Mouse (Mus musculus) MEL (cell line): ENCODE data around the gene Olfr1347. TPM values are rescaled to one million over a fixed set of nuclear protein-coding genes. Genes with fewer than 3 reads are reported as not detected.

Experiments
- DNase-seq: peaks from one replicate; pipeline ENCODE4 v3.0.0; 2011; ENCODE audit warnings: low read depth, low spot score
- H3K27ac ChIP-seq: 2 replicates; pipeline ENCODE4 v1.5.1; 2012; ENCODE audit warnings: low read depth, mild to moderate bottlenecking, control low read depth, low read length, moderate library complexity; ENCODE audit not compliant: control insufficient read depth
- H3K27me3 ChIP-seq, 2 experiments: fragments of 150-350 bp in 1 of 2; sonication (generic) in 1 of 2; 2 replicates each; pipeline ENCODE4 v1.6.1; 2012; ENCODE audit warnings: low read length in 2 of 2, mild to moderate bottlenecking in 2 of 2, improper control_type of control experiment in 1 of 2, moderate library complexity in 1 of 2; ENCODE audit not compliant: insufficient read depth in 2 of 2, control insufficient read depth in 1 of 2
- H3K36me3 ChIP-seq, 2 experiments: 2 replicates each; pipeline ENCODE4 v1.6.1; 2012 to 2014; ENCODE audit warnings: low read length in 2 of 2, improper control_type of control experiment in 1 of 2, inconsistent platforms in 1 of 2, mild to moderate bottlenecking in 1 of 2; ENCODE audit not compliant: insufficient read depth in 2 of 2, control insufficient read depth in 1 of 2
- H3K4me1 ChIP-seq, 2 experiments: fragments of 150-350 bp in 1 of 2; sonication (generic) in 1 of 2; 2 replicates each; pipeline ENCODE4 v1.6.1; 2012; ENCODE audit warnings: low read length in 2 of 2, improper control_type of control experiment in 1 of 2, mild to moderate bottlenecking in 1 of 2; ENCODE audit not compliant: insufficient read depth in 2 of 2, control insufficient read depth in 1 of 2
- H3K4me3 ChIP-seq, 2 experiments: fragments of 150-350 bp in 1 of 2; sonication (generic) in 1 of 2; 2 replicates each; pipeline ENCODE4 v1.5.1; 2012; ENCODE audit warnings: low read depth in 2 of 2, low read length in 2 of 2, mild to moderate bottlenecking in 2 of 2, moderate library complexity in 2 of 2, control low read depth in 1 of 2, improper control_type of control experiment in 1 of 2; ENCODE audit not compliant: control insufficient read depth in 1 of 2, insufficient read depth in 1 of 2
- H3K79me2 ChIP-seq: 2 replicates; pipeline ENCODE4 v1.6.1; 2012; ENCODE audit warnings: mild to moderate bottlenecking, low read length, moderate library complexity; ENCODE audit not compliant: control insufficient read depth, poor library complexity, insufficient read depth
- H3K9ac ChIP-seq: 2 replicates; pipeline ENCODE4 v1.6.1; 2012; ENCODE audit warnings: low read depth, mild to moderate bottlenecking, control low read depth, low read length, moderate library complexity; ENCODE audit not compliant: control insufficient read depth, poor library complexity, severe bottlenecking
- H3K9me3 ChIP-seq: fragments of 150-350 bp; sonication (generic); replicated peaks from 2 replicates; pipeline ENCODE4 v1.6.1; 2012; ENCODE audit warnings: mild to moderate bottlenecking, low read length, improper control_type of control experiment, moderate library complexity; ENCODE audit not compliant: insufficient read depth
- CHD1 ChIP-seq: IDR thresholded peaks from 2 replicates; pipeline ENCODE4 v1.6.1; 2012; ENCODE audit warnings: low read depth, mild to moderate bottlenecking, inconsistent platforms, low read length, improper control_type of control experiment
- CTCF ChIP-seq, 3 experiments: IDR thresholded peaks in 2 of 3; conservative IDR thresholded peaks in 1 of 3; 2 replicates each; pipeline ENCODE4 v1.5.1; 2011 to 2012; ENCODE audit warnings: low read length in 3 of 3, low read depth in 2 of 3, mild to moderate bottlenecking in 2 of 3, improper control_type of control experiment in 1 of 3, inconsistent platforms in 1 of 3, mixed read lengths in 1 of 3, moderate library complexity in 1 of 3; ENCODE audit not compliant: control insufficient read depth in 1 of 3, insufficient read depth in 1 of 3, poor library complexity in 1 of 3, severe bottlenecking in 1 of 3
- E2F4 ChIP-seq: IDR thresholded peaks from 2 replicates; pipeline ENCODE4 v1.6.1; 2011; ENCODE audit warnings: low read depth, low read length, improper control_type of control experiment, borderline replicate concordance
- ELF1 ChIP-seq: IDR thresholded peaks from 2 replicates; pipeline ENCODE4 v1.6.1; 2014; ENCODE audit warnings: low read depth, mild to moderate bottlenecking, inconsistent platforms, low read length, improper control_type of control experiment, moderate library complexity
- EP300 ChIP-seq, 2 experiments: IDR thresholded peaks; 2 replicates each; pipeline ENCODE4 v1.6.1; 2011; ENCODE audit warnings: improper control_type of control experiment in 2 of 2, low read length in 2 of 2, low read depth in 1 of 2, mild to moderate bottlenecking in 1 of 2
- GATA1 ChIP-seq: IDR thresholded peaks from 2 replicates; pipeline ENCODE4 v1.6.1; 2011; ENCODE audit warnings: low read depth, low read length, improper control_type of control experiment
- KAT2A ChIP-seq: conservative IDR thresholded peaks from 2 replicates; pipeline ENCODE4 v1.6.1; 2012; ENCODE audit warnings: low read depth, low read length, improper control_type of control experiment, inconsistent platforms
- MAZ ChIP-seq: IDR thresholded peaks from 2 replicates; pipeline ENCODE4 v1.6.1; 2012; ENCODE audit warnings: low read depth, mild to moderate bottlenecking, inconsistent platforms, low read length, improper control_type of control experiment
- NELFE ChIP-seq: IDR thresholded peaks from 2 replicates; pipeline ENCODE4 v1.6.1; 2011; ENCODE audit warnings: low read depth, low read length, improper control_type of control experiment
- NRF1 ChIP-seq: IDR thresholded peaks from 2 replicates; pipeline ENCODE4 v1.6.1; 2014; ENCODE audit warnings: low read depth, mild to moderate bottlenecking, inconsistent platforms, low read length, improper control_type of control experiment, moderate library complexity; ENCODE audit not compliant: poor library complexity, insufficient read depth, severe bottlenecking
- POLR2A ChIP-seq, 2 experiments: IDR thresholded peaks; 2 replicates each; pipeline ENCODE4 v1.6.1; 2011 to 2012; ENCODE audit warnings: low read length in 2 of 2, mild to moderate bottlenecking in 2 of 2, control low read depth in 1 of 2, improper control_type of control experiment in 1 of 2, low read depth in 1 of 2, moderate library complexity in 1 of 2; ENCODE audit not compliant: control insufficient read depth in 1 of 2, insufficient read depth in 1 of 2, poor library complexity in 1 of 2
- POLR2AphosphoS2 ChIP-seq: IDR thresholded peaks from 2 replicates; pipeline ENCODE4 v1.6.1; 2011; ENCODE audit warnings: low read length, improper control_type of control experiment
- POLR2AphosphoS5 ChIP-seq: IDR thresholded peaks from 2 replicates; pipeline ENCODE4 v1.6.1; 2012; ENCODE audit warnings: low read depth, borderline replicate concordance, mild to moderate bottlenecking, inconsistent platforms, low read length, moderate library complexity, mixed read lengths
- RAD21 ChIP-seq: IDR thresholded peaks from 2 replicates; pipeline ENCODE4 v1.6.1; 2011; ENCODE audit warnings: mild to moderate bottlenecking, low read depth, low read length, improper control_type of control experiment
- RCOR1 ChIP-seq: IDR thresholded peaks from 2 replicates; pipeline ENCODE4 v1.6.1; 2012; ENCODE audit warnings: low read depth, mild to moderate bottlenecking, inconsistent platforms, low read length, improper control_type of control experiment
- SIN3A ChIP-seq: IDR thresholded peaks from 2 replicates; pipeline ENCODE4 v1.6.1; 2012; ENCODE audit warnings: low read length, improper control_type of control experiment, inconsistent platforms
- SMC3 ChIP-seq: IDR thresholded peaks from 2 replicates; pipeline ENCODE4 v1.6.1; 2011; ENCODE audit warnings: low read depth, low read length, improper control_type of control experiment
- USF1 ChIP-seq: IDR thresholded peaks from 2 replicates; pipeline ENCODE4 v1.6.1; 2014; ENCODE audit warnings: low read depth, mild to moderate bottlenecking, inconsistent platforms, low read length, improper control_type of control experiment, moderate library complexity
- ZMIZ1 ChIP-seq: IDR thresholded peaks from 2 replicates; pipeline ENCODE4 v1.6.1; 2012; ENCODE audit warnings: low read depth, mild to moderate bottlenecking, inconsistent platforms, low read length, improper control_type of control experiment, moderate library complexity
- polyA plus RNA-seq, 2 experiments: library from polyadenylated mRNA; stranded (reverse) in 1 of 2; unstranded in 1 of 2; fragments of >175 nt in 1 of 2; fragments of >200 nt in 1 of 2; gene quantifications; 2 replicates each; pipeline versions ENCODE4 v1.2.1 to v1.2.4; 2012; ENCODE audit warnings: low replicate concordance in 2 of 2, low read depth in 1 of 2; ENCODE audit not compliant: insufficient read length in 2 of 2, insufficient read depth in 1 of 2, missing spikeins in 1 of 2
- total RNA-seq: library from RNA; depleted of rRNA; stranded (reverse); fragments of 300-350 nt; gene quantifications from 2 replicates; pipeline ENCODE4 v1.2.3, GENCODE M21; 2012; rRNA removed

Olfr1347 gene
- not detected in 2 replicates for total RNA-seq
- polyA plus RNA-seq, result not detected

- no peaks in the 10 kb centered on the region for H3K9me3 ChIP-seq
- H3K27me3 ChIP-seq, result no peaks in the 10 kb centered on the region
- TF ChIP-seq CHD1 (no peak), SIN3A (no peak), KAT2A (no peak), POLR2AphosphoS2 (no peak), SMC3 (no peak), GATA1 (no peak), E2F4 (no peak), NRF1 (no peak), ELF1 (no peak), USF1 (no peak), RCOR1 (no peak), NELFE (no peak), MAZ (no peak), POLR2AphosphoS5 (no peak), EP300 (IDR thresholded peaks at IDR 0.05; ENCODE audit: low read depth in 1 of 2, low read length in 2 of 2) (no peak), POLR2A (IDR thresholded peaks at IDR 0.05; ENCODE audit: control insufficient read depth in 1 of 2, insufficient read depth in 1 of 2, low read depth in 1 of 2, low read length in 2 of 2, poor library complexity in 1 of 2) (no peak), ZMIZ1 (no peak)
- H3K79me2 ChIP-seq, result no peaks in the 10 kb centered on the region
- no peaks in the 10 kb centered on the region for H3K4me1 ChIP-seq
- no peak within 1 kb of the TSS for H3K9ac ChIP-seq
- no peaks in the 10 kb centered on the region for H3K36me3 ChIP-seq
- no peak within 1 kb of the TSS for H3K27ac ChIP-seq
- H3K4me3 ChIP-seq, result no peak within 1 kb of the TSS
- DNase-seq, result no peak
Measured at GRCm38 (mm10) chr7:6499655-6500054, at the start of gene Olfr1347. Olfr1347 (minus strand) TSS chr7:6499755.

DNA sequence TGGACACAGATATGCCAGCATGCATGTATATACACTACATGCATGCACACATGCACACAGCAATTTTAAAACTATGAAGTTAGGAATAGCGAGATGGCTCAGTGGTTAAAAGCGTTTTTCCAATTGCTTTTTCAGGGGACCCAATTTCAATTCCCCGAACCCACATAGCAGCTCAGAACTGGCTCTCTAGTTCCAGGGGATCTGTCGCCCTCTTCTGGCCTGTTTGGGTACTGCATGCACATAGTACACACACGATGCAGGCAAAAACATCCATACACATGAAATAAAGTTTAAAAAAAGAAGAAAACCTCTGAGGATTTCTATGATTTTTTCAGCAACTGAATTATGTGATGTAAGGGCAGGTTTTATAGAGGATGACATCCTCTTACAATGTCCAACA is 26.6 kb upstream of the Olfr1347 start:
- no peak overlapping the region for H3K9ac ChIP-seq
- TF ChIP-seq RAD21 (peak; percentile 26), SMC3 (peak; percentile 50), GATA1 (no peak), CTCF (IDR thresholded peaks at IDR 0.05 in 2 of 3, conservative IDR thresholded peaks at IDR 0.05 in 1 of 3; ENCODE audit: control insufficient read depth in 1 of 3, insufficient read depth in 1 of 3, low read depth in 2 of 3, low read length in 3 of 3, poor library complexity in 1 of 3, severe bottlenecking in 1 of 3) (peak; percentile 51 to 71 (median 61))
- H3K79me2 ChIP-seq, result no peaks in the 10 kb centered on the region
- H3K9me3 ChIP-seq, result no peaks in the 10 kb centered on the region
- peak; percentile 23 for DNase-seq
- H3K4me3 ChIP-seq, result no peak overlapping the region
- no peak overlapping the region for H3K27ac ChIP-seq
- H3K4me1 ChIP-seq, result no peaks in the 10 kb centered on the region
- no peaks in the 10 kb centered on the region for H3K36me3 ChIP-seq
- no peaks in the 10 kb centered on the region for H3K27me3 ChIP-seq
